Mouse (Mus musculus) 416B (cell line): Measurements from ENCODE around the gene Rhd.
"Not testable (repeated sequence)": the region's sequence is repeated elsewhere in the genome, so short reads cannot be mapped to it uniquely, and the experiment has no call there.

ENCODE experiments used
- DNase-seq: peaks from one replicate; pipeline ENCODE4 v3.0.0; 2011; ENCODE audit warnings: low read depth

Gene Rhd

DNA sequence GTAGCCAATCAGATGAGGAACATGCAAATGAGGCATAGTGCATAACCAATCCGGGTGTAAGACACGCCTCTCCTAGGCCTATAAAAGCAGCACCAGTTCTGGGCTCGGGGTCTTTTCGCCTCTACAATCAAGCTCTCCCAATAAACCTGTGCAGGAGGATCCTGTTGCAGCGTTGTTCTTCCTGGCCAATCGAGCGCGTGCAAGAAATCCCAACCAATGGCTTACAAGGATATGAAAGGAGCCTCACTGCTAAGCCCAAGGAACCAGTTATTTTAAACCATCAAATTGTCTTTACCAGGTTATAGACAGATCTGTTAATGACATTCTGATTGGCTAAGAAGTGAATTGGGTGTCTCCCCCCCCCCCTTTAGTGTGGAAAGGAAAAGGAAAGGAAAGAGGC lies 47.1 kb downstream of the Rhd start:
- DNase-seq: not testable (repeated sequence)

- peak; percentile 88 for DNase-seq
Measured at GRCm38 (mm10) chr4:134913413-134913812, 49.1 kb downstream of the Rhd start.

DNA sequence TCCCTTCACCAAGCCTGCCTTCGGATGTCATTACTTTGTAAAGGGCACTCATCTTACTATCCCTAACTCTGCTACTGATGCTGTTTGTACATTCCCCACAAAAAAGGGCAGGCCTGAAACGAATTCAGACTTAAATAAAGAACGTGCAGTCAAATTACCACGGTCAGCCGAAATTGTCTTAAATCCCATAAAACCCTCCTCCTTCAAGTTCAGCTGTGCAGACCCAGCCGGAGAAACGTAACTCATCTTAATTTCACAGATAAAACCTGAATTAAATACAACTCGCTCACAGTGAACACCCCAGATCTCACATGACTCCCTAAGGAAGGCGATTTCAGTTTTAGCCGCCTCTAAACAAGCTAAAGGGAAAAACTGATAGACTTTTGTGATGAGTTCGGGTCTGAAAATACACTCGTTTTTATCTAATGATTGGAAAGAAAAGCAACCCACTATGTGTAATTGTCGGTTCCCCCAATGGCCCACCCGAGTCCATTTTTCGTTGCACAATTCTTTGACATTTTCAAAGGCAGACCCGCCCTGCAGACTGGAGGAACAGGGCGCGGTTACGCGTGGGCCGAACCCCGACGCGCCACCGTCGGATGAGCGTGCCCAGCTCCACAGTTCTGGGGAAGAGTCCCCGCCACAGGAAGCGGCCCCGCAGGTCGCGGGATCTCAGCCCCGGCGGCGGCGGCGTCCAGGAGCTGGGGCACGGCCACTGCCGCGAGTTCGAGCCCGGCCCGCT lies 50.0 kb downstream of the Rhd start:
- peak; percentile 42 for DNase-seq

- peak; percentile 96 for DNase-seq
Measured at GRCm38 (mm10) chr4:134914864-134915209, 50.5 kb downstream of the Rhd start, which contains the start of gene Tmem50a. Gene Tmem50a, minus strand, starts transcription at chr4:134915024.

DNA sequence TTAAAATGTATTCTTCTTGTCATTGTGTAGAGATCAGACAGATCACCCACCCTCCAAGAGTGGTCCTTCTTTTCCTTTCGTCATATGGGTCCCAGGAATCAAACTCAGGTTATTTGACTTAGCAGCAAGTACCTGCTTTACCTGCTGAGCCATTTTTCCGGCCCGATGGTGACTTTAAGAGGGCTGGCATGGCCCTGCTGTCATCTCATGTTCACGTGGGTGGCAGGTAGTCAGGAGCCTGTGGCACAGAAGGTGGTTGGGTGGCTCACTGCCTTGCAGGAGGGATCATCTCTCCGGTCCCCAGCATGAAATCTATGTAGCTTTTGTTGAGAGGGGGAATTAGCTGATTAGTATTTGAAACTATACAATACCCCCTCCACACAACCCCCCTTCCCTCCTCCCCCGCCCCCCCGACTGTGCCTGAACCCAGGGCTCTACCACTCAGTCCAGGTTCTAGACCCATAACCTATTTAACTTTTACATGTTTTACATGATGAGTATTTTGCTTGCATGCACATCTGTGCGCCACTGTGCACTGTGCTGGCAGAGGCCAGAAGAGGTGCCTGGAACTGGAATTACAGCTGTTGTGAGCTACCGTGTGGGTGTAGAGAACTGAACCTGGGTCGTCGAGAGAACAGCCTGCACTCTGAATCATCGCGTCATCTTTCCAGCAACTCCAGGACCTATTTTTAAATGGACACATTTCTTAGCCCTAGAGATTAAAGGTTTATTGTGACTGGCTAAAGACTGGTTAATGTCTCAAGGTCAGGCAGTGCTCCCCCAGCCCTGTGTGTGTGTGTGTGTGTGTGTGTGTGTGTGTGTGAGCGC lies 51.1 kb downstream of the Rhd start:
- no peak for DNase-seq

DNA sequence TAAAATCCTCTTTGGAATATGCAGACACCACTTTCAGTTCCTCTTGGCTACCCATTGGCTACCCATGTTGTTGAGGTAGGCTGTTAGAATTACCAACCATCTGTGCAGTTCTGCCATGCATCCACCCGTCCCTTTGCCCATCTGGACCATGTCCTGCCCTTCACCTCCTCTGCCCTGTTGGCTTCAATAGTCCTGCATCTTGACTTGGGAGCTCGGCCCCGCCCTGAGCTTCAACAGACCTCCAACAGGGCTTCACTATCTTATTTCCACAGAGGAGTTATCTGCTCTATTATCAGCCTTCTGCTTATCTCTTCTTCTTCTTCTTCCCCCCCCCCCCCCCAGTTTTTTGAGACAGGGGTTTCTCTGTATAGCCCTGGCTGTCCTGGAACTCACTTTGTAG lies 52.9 kb downstream of the Rhd start:
- DNase-seq: peak; percentile 65

GRCm38 (mm10) chr4:134918381-134918780 lies 54.0 kb downstream of the Rhd start:
- DNase-seq: peak; percentile 87

GRCm38 (mm10) chr4:134919733-134920540 lies 55.6 kb downstream of the Rhd start:
- peak; percentile 95 for DNase-seq

GRCm38 (mm10) chr4:134920631-134921030 lies 56.3 kb downstream of the Rhd start:
- no peak for DNase-seq

DNA sequence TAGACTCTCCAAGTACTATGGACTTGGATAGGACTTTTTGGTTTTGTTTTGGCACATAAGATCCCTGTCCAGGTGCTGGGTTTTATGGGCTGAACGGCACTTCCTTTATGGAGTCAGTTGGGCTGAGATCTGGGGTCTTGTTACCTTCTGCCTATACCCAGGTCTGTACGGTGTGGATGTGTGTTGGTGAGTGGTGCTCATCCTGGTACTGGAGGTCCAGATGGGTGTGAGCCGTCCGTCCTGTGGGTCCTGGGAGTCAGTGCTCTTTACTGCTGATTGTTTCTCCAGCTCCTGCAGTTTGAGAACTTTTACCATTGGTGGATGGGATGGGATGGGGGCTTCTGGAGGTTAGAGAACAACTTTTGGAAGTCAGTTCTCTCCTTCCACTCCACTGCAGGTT lies 57.4 kb downstream of the Rhd start:
- no peak for DNase-seq

DNA sequence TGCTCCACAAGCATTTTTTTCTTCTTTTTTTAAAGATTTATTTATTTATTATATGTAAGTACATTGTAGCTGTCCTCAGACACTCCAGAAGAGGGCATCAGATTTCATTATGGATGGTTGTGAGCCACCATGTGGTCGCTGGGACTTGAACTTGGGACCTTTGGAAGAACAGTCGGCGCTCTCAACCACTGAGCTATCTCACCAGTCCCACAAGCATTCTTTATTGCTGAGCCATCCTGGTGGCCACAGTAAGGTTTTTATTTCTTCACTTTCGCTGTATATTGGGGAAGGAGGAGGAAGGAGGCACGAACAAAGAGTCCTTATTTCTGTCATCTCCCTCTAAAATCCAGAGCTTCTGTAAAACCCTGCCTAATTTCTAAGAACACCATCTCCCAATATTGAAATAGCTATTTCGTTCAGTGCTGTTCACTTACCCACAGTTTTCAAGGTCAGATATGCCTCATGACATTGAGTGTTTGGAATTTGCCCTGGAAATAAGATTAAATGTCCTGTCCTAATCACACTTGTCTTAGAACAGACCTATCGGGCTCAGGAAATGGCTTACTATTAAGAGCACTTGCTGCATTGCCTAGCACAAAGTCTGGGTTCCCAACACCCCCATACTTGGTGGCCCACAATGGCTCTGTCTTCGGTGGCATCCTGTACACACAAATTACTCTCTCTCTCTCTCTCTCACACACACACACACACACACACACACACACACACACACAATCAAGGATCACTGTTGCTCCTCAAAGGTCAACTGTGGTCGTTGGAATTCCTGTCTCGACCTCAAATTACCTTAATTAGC lies 58.0 kb downstream of the Rhd start:
- no peak for DNase-seq

DNA sequence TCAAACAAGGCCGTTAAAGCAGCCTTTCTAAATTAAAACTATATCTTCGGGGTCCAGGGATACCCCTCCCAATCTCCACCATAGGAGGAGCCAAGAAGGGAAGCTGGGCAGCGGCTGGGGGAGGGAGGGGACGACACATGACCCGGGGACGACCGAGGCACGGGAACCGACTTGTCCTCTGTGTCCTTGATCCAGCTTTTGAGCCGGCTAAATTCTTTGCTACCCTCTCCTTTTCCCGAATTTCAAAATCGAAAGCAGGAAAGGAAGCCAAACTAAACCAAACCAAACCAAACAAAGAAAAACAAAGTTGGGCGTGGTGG lies 58.5 kb downstream of the Rhd start:
- peak; percentile 90 for DNase-seq

- peak; percentile 99 for DNase-seq
Measured at GRCm38 (mm10) chr4:134923258-134924018, 59.1 kb downstream of the Rhd start, which contains the start of gene Rsrp1. Gene Rsrp1, plus strand, starts transcription at chr4:134923592.

DNA sequence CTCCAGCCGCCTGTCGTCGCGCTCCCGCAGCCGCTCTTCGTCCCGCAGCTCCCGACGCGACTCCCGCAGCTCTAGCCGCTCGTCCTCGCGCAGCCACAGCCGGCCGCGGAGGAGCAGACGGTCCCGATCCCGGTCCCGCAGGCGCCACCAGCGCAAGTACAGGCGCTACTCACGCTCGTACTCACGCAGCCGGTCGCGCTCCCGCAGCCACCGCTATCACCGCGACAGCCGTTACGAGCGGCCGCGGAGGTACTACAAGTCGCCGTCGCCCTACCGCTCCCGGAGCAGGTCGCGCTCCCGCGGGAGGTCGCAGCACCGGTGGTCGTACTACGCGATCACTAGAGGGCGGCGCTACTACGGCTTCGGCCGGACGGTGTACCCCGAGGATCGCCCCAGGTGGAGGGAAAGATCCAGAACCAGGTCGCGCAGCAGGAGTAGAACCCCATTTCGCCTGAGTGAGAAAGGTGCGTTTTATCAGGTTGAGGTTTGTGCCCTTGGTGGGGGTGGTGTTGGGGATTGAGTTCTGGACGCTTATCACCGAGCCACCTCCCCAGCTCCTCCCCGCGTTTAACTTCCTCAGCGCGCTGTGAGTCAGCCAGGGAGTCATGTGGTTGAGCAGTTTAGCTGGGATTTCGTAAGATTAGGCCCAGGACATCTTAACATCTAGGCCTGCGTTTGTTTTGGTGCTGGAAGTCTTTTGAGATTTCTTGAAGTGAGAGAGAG lies 59.8 kb downstream of the Rhd start:
- peak; percentile 95 for DNase-seq

GRCm38 (mm10) chr4:134925206-134925605 lies 60.9 kb downstream of the Rhd start:
- DNase-seq: no peak

DNA sequence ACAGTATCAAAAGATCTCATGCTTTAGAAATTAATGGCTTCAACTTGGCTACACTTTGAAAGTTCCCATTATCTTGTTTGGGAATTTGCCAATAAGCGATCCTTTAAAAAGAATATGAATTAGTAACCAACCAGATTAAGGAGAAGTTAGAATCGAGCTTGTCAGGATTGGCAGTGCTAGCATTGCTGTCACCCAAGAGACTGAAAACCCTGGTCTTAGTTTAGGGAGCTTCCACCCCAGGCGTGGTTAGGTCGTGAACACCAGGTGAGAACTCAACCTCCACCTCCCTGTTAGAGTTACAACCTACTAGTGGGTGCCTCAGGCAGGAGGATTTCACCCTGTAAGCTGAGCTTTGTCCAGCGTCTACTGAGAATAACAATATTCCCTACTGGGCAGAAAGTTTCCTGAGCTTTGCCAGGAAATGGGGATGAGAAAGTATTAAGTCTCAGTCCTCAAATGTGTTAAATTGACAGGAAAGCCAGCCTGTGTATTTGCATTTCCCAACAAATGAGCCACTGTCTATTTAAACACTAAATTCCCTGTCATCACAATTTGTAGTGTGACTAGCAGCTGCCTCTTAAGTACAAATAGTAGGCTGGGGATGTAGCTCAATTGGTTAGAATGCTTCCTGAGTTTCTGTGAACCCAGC lies 63.6 kb downstream of the Rhd start:
- peak; percentile 49 for DNase-seq

- no peak for DNase-seq
Measured at GRCm38 (mm10) chr4:134928464-134928836, 64.1 kb downstream of the Rhd start.

DNA sequence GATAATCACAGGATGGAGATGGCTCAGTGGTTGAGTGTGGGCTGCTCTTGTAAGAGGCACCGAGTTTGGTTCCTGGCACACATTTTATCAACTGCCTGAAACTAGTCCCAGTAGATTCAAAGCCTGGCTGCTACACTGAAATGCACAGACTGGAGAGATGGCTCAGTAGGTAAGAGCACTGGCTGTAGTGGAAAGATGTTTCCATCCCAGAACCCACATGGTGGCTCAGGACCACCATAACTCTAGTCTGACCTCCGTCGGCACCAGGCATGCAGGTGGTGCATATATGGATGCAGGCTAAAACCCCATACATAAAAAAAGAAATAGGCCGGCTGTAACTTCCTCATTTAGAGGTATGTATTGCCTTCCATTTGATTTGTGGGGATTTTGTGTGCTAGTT lies 65.2 kb downstream of the Rhd start:
- DNase-seq: peak; percentile 57

DNA sequence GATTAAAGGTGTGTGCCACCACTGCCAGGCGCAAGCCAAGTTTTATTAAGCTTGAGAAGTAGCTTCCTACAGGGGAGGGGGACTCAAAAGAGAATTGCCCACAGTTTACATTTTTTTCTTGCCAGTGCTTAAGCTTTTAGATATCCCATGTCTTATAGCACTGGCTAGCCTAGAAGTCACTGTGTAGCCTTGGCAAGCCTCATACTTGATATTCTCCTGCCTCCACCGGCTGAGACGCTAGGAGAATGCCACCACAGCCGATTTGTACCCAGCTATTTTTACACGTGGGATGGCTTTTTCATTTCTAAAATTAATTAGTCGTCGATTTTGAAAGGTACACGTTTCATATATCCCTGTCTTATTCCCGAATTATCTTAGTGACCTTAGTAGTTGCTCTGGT lies 65.9 kb downstream of the Rhd start:
- no peak for DNase-seq
